Mouse (Mus musculus) urinary bladder, postnatal 25 days (tissue): ENCODE data around the gene Mfsd5.

ENCODE experiments used
- DNase-seq: peaks from one replicate; pipeline ENCODE4 v3.0.0; 2022; ENCODE audit warnings: low spot score

The Mfsd5 gene

GRCm38 (mm10) chr15:102248131-102248811, 31.0 kb upstream of the Mfsd5 start:
- no peak for DNase-seq

GRCm38 (mm10) chr15:102248812-102249191, 30.5 kb upstream of the Mfsd5 start:
- DNase-seq: no peak

GRCm38 (mm10) chr15:102249251-102249691, 30.0 kb upstream of the Mfsd5 start:
- peak; percentile 38 for DNase-seq

GRCm38 (mm10) chr15:102249967-102250366, 29.3 kb upstream of the Mfsd5 start:
- DNase-seq: no peak

GRCm38 (mm10) chr15:102250521-102250920, 28.7 kb upstream of the Mfsd5 start:
- no peak for DNase-seq

GRCm38 (mm10) chr15:102255547-102256255, 23.6 kb upstream of the Mfsd5 start:
- peak; percentile 71 for DNase-seq

GRCm38 (mm10) chr15:102256431-102257201, 22.6 kb upstream of the Mfsd5 start:
- DNase-seq: peak; percentile 41

- DNase-seq: peak; percentile 59
These were observed 21.8 kb upstream of the Mfsd5 start, which contains the start of gene Rarg for GRCm38 (mm10) chr15:102257202-102258075. Gene Rarg, minus strand, starts transcription at chr15:102257517.

- peak; percentile 67 for DNase-seq
These were observed 21.2 kb upstream of the Mfsd5 start for GRCm38 (mm10) chr15:102258076-102258470.

GRCm38 (mm10) chr15:102258581-102259253, 20.5 kb upstream of the Mfsd5 start:
- DNase-seq: no peak

GRCm38 (mm10) chr15:102262582-102262981, 16.7 kb upstream of the Mfsd5 start:
- DNase-seq: no peak

GRCm38 (mm10) chr15:102263037-102263436, 16.2 kb upstream of the Mfsd5 start:
- no peak for DNase-seq

GRCm38 (mm10) chr15:102265548-102265947, 13.7 kb upstream of the Mfsd5 start:
- DNase-seq: no peak

GRCm38 (mm10) chr15:102270274-102270960, 8.8 kb upstream of the Mfsd5 start, which contains the start of gene Gm9918:
Gene Gm9918, plus strand, starts transcription at chr15:102270563.
- no peak for DNase-seq

GRCm38 (mm10) chr15:102271441-102271840, 7.8 kb upstream of the Mfsd5 start:
- no peak for DNase-seq

- no peak for DNase-seq
These were observed 5.1 kb upstream of the Mfsd5 start for GRCm38 (mm10) chr15:102273982-102274716.

- DNase-seq: no peak
These were observed 545 bp upstream of the Mfsd5 start for GRCm38 (mm10) chr15:102278726-102279091.

GRCm38 (mm10) chr15:102279783-102280520, 698 bp downstream of the Mfsd5 start:
- peak; percentile 27 for DNase-seq

GRCm38 (mm10) chr15:102280623-102281022, 1.4 kb downstream of the Mfsd5 start:
- DNase-seq: no peak
